Comparison of ENCODE assay signal across 13 mouse cellular contexts in genomic region chr11:78029240-78029639, GRCm38 (mm10).
"Had no signal": no experiment of that assay in that cellular context is flagged by ENCODE, and none has a peak within 500 bp of the region (broad histone marks: within the 10 kb centered on the region; RNA-seq: fewer than 3 reads in every experiment).

No protein-coding gene starts in this region.

- ATAC-seq: midbrain, embryonic 13.5 days; midbrain, embryonic 16.5 days had no signal

- H3K9ac ChIP-seq: lung, embryonic 14.5 days; midbrain, embryonic 13.5 days; neural tube, embryonic 12.5 days; stomach, embryonic 15.5 days had no signal

- H3K9me3 ChIP-seq: midbrain, embryonic 10.5 days; midbrain, embryonic 13.5 days; neural tube, embryonic 12.5 days; stomach, embryonic 15.5 days had no signal

- H3K4me2 ChIP-seq: lung, embryonic 14.5 days; midbrain, embryonic 13.5 days; neural tube, embryonic 12.5 days; stomach, embryonic 15.5 days had no signal

- H3K27me3 ChIP-seq: midbrain, embryonic 13.5 days; neural tube, embryonic 12.5 days; stomach, embryonic 15.5 days had no signal

- H3K4me3 ChIP-seq: midbrain, embryonic 10.5 days; midbrain, embryonic 13.5 days; neural tube, embryonic 12.5 days; stomach, embryonic 15.5 days had no signal

- DNase-seq: lung, adult 18-20 months; lung, embryonic 14.5 days; lung, postnatal 10 days; lung, postnatal 4 days; right cerebral cortex, postnatal 14 days; thymus, adult 2 months; thymus, postnatal 25 days had no signal

- H3K27ac ChIP-seq: midbrain, embryonic 10.5 days; midbrain, embryonic 13.5 days; neural tube, embryonic 12.5 days; stomach, embryonic 15.5 days; stomach, postnatal 0 days had no signal
